Mouse (Mus musculus): Measurements from ENCODE around the gene Aldh1l1.

Aldh1l1 gene

GRCm38 (mm10) chr6:90507443-90507842 lies 21.2 kb downstream of the Aldh1l1 start:
- DNase-seq (ENCODE audit: low spot score) = no peak

GRCm38 (mm10) chr6:90508197-90508624 lies 22.0 kb downstream of the Aldh1l1 start:
- DNase-seq (ENCODE audit: low spot score) = no peak

GRCm38 (mm10) chr6:90509085-90509484 lies 22.9 kb downstream of the Aldh1l1 start:
- no peak for DNase-seq (ENCODE audit: low spot score)

GRCm38 (mm10) chr6:90512416-90512815 lies 26.2 kb downstream of the Aldh1l1 start:
- no peak for DNase-seq (ENCODE audit: low spot score)

- DNase-seq (ENCODE audit: low spot score) = no peak
Measured at GRCm38 (mm10) chr6:90513074-90513856, 27.0 kb downstream of the Aldh1l1 start.

GRCm38 (mm10) chr6:90514369-90514768 lies 28.1 kb downstream of the Aldh1l1 start:
- DNase-seq (ENCODE audit: low spot score) = no peak

GRCm38 (mm10) chr6:90514883-90515405 lies 28.7 kb downstream of the Aldh1l1 start:
- DNase-seq (ENCODE audit: low spot score) = peak; percentile 30

GRCm38 (mm10) chr6:90518892-90519291 lies 32.7 kb downstream of the Aldh1l1 start:
- no peak for DNase-seq (ENCODE audit: low spot score)

- no peak for DNase-seq (ENCODE audit: low spot score)
Measured at GRCm38 (mm10) chr6:90519375-90519774, 33.1 kb downstream of the Aldh1l1 start.

GRCm38 (mm10) chr6:90526406-90526805 lies 40.2 kb downstream of the Aldh1l1 start:
- DNase-seq (ENCODE audit: low spot score) = no peak

GRCm38 (mm10) chr6:90529461-90530046 lies 43.3 kb downstream of the Aldh1l1 start:
- no peak for DNase-seq (ENCODE audit: low spot score)

- DNase-seq (ENCODE audit: low spot score) = no peak
Measured at GRCm38 (mm10) chr6:90532575-90533190, 46.5 kb downstream of the Aldh1l1 start.

GRCm38 (mm10) chr6:90533505-90533904 lies 47.3 kb downstream of the Aldh1l1 start:
- DNase-seq (ENCODE audit: low spot score) = no peak

GRCm38 (mm10) chr6:90534701-90535475 lies 48.7 kb downstream of the Aldh1l1 start:
- DNase-seq (ENCODE audit: low spot score) = no peak

GRCm38 (mm10) chr6:90536824-90537223 lies 50.6 kb downstream of the Aldh1l1 start:
- DNase-seq (ENCODE audit: low spot score) = no peak

- DNase-seq (ENCODE audit: low spot score) = peak; percentile 29
Measured at GRCm38 (mm10) chr6:90537941-90538340, 51.7 kb downstream of the Aldh1l1 start.

- no peak for DNase-seq (ENCODE audit: low spot score)
Measured at GRCm38 (mm10) chr6:90539271-90539670, 53.0 kb downstream of the Aldh1l1 start.

GRCm38 (mm10) chr6:90540520-90540919 lies 54.3 kb downstream of the Aldh1l1 start:
- DNase-seq (ENCODE audit: low spot score) = no peak

- no peak for DNase-seq (ENCODE audit: low spot score)
Measured at GRCm38 (mm10) chr6:90541367-90541772, 55.1 kb downstream of the Aldh1l1 start.

- DNase-seq (ENCODE audit: low spot score) = no peak
Measured at GRCm38 (mm10) chr6:90544433-90544832, 58.2 kb downstream of the Aldh1l1 start.

- no peak for DNase-seq (ENCODE audit: low spot score)
Measured at GRCm38 (mm10) chr6:90546274-90546673, 60.0 kb downstream of the Aldh1l1 start.

- no peak for DNase-seq (ENCODE audit: low spot score)
Measured at GRCm38 (mm10) chr6:90547041-90547440, 60.8 kb downstream of the Aldh1l1 start.

All from c-Kit-positive CD71-positive TER-119-positive erythroid progenitor cells, embryonic 14.5 days (primary cell).